Mouse (Mus musculus): Measurements from ENCODE around the gene Gm21962. TPM values are rescaled to one million over a fixed set of nuclear protein-coding genes. Genes with fewer than 3 reads are reported as not detected.

Gene Gm21962
- total RNA-seq, 2 experiments from 2014 or later, result not detected

GRCm38 (mm10) chr3:137716573-137717157, 45.3 kb downstream of the Gm21962 start:
- DNase-seq (ENCODE audit: low spot score in 2 of 2), result no peak

Small RNAs within 50 kb of the gene (microRNA-seq; reads per million reads assigned to microRNA genes)
- 0 reads per million in 2 experiments for gene Gm22468

Other genes with a start within 250 kb of the Gm21962 start
- 10 to 100 TPM; 18.5 to 22.7 TPM for gene Ddit4l, start 49.9 kb upstream of the Gm21962 start, total RNA-seq (2021)
- gene H2afz, start 193.0 kb downstream of the Gm21962 start, total RNA-seq (2021), result 100 to 1,000 TPM; 196 to 220 TPM
- gene Dnajb14, start 196.2 kb downstream of the Gm21962 start, total RNA-seq (2021), result 10 to 100 TPM; 46.0 to 46.1 TPM
- gene Lamtor3, start 247.0 kb downstream of the Gm21962 start, total RNA-seq (2021), result 10 to 100 TPM; 74.2 to 75.0 TPM

Measured in left cerebral cortex, adult 18-20 months (tissue).